Mouse (Mus musculus): Measurements from ENCODE around the gene Epas1. TPM values are rescaled to one million over a fixed set of nuclear protein-coding genes. Genes with fewer than 3 reads are reported as not detected.

Epas1 gene
- polyA plus RNA-seq, 2 experiments = 8.3 to 11.4 TPM

DNA sequence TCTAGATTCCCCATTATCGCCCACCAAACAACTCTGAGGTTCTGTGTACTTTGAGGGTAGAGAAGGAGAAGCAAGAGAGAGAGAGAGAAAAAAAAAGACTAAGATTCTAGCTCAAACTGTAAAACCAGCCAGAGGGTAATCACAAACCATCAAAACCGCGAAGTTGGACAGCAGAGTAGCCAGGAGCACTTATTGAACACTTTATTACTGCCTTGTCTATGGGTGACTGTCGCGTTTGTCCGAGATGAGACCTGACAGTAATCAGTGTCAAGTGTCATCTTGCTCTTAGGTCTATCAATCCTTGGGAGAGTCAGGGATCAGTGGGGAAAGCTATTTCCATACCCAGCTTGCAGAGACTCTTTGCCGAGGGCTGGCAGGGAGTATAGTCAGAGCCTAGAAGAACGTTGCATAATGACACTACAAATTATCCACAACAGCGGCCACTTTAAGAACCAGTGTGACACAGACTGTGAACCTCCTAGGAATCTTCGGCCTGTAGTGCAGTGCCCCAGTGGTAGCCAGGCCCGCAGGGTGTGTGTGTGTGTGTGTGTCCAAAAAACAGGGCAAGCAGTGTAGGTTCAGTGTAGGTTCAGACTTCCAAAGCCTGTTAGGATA, 2.2 kb downstream of the Epas1 start:
- no peak for ATAC-seq (ENCODE audit: low FRiP score, low read depth)
- DNase-seq (ENCODE audit: low spot score) = no peak
- TF ChIP-seq POLR2A (IDR thresholded peaks at IDR 0.05; ENCODE audit: borderline replicate concordance, extremely low read depth, insufficient read depth, insufficient read length) = no peak
- no peaks in the 10 kb centered on the region for H3K36me3 ChIP-seq (ENCODE audit: control insufficient read depth, insufficient read depth, low read length)
- no peak overlapping the region for H3K27ac ChIP-seq (replicated peaks; ENCODE audit: low read depth, low read length)
- H3K9me3 ChIP-seq (ENCODE audit: control insufficient read depth, low read length) = no peaks in the 10 kb centered on the region
- peak overlapping the region; percentile 94 for H3K4me2 ChIP-seq (replicated peaks; ENCODE audit: low read depth, low read length, severe bottlenecking)
- H3K4me1 ChIP-seq (ENCODE audit: control insufficient read depth, insufficient read depth, low read length) = peaks cover 16% of the 10 kb centered on the region
- H3K27me3 ChIP-seq (ENCODE audit: control insufficient read depth, insufficient read depth, low read length) = peaks cover 48% of the 10 kb centered on the region
- peak overlapping the region; percentile 61 for H3K4me3 ChIP-seq (replicated peaks; ENCODE audit: low read length)
- H3K9ac ChIP-seq (ENCODE audit: low read depth, low read length, severe bottlenecking) = no peak overlapping the region
- 19% methylated on average over 11 of the region's 11 CpGs for WGBS

DNA sequence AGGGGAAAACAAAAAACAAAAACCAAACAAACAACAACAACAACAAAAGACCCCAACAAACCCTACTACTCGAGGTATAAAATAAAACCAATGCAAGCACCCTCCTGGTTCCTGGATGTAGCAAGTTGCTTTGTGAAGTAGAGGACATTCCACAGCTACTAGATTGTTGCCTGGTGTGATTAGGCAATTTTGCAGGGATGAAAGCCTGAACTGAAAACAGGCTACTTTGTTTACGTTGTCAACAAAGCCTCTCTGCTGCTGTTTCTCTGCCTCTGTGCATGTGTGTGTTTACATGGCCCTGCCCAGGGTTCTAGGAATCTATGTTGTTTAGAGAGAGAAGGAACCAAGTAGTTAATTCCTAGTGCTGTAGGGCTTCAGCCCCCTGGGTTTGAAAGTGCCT, 4.1 kb downstream of the Epas1 start:
- H3K4me2 ChIP-seq (replicated peaks; ENCODE audit: low read depth, low read length, severe bottlenecking) = no peak overlapping the region
- H3K27ac ChIP-seq (replicated peaks; ENCODE audit: low read depth, low read length) = no peak overlapping the region
- TF ChIP-seq POLR2A (IDR thresholded peaks at IDR 0.05; ENCODE audit: borderline replicate concordance, extremely low read depth, insufficient read depth, insufficient read length) = no peak
- H3K9ac ChIP-seq (ENCODE audit: low read depth, low read length, severe bottlenecking) = no peak overlapping the region
- no peak overlapping the region for H3K4me3 ChIP-seq (replicated peaks; ENCODE audit: low read length)
- peaks cover 18% of the 10 kb centered on the region for H3K4me1 ChIP-seq (ENCODE audit: control insufficient read depth, insufficient read depth, low read length)
- no peaks in the 10 kb centered on the region for H3K36me3 ChIP-seq (ENCODE audit: control insufficient read depth, insufficient read depth, low read length)
- H3K27me3 ChIP-seq (ENCODE audit: control insufficient read depth, insufficient read depth, low read length) = peaks cover 42% of the 10 kb centered on the region
- 37% methylated on average over 2 of the region's 2 CpGs for WGBS
- H3K9me3 ChIP-seq (ENCODE audit: control insufficient read depth, low read length) = no peaks in the 10 kb centered on the region
- no peak for ATAC-seq (ENCODE audit: low FRiP score, low read depth)
- no peak for DNase-seq (ENCODE audit: low spot score)

DNA sequence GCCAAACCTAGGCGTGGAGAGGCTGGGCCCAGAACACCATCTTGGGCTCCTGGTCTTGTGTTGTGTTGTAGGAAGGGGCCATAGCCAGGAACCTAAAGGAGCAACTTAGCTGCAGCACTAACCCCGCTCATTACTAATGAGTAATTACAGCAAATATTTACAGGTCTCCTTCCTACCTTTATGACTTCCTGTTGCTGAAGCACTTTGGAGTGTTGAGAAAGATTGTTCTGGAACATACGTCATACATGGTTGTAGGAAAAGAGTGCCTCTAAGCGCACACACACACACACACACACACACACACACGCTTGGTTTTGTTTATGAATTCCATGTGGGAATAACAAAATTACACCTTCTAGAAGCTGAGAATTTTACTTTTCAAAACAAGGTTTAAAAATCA, 8.4 kb downstream of the Epas1 start:
- Histone ChIP-seq H3K36me3 (ENCODE audit: control insufficient read depth, insufficient read depth, low read length) (no peaks in the 10 kb centered on the region), H3K4me1 (ENCODE audit: control insufficient read depth, insufficient read depth, low read length) (peaks cover 4% of the 10 kb centered on the region; the same call in 1 of the 2 replicates), H3K9me3 (ENCODE audit: control insufficient read depth, low read length) (no peaks in the 10 kb centered on the region), H3K27ac (replicated peaks; ENCODE audit: low read depth, low read length) (no peak overlapping the region), H3K4me3 (replicated peaks; ENCODE audit: low read length) (no peak overlapping the region), H3K4me2 (replicated peaks; ENCODE audit: low read depth, low read length, severe bottlenecking) (no peak overlapping the region), H3K9ac (ENCODE audit: low read depth, low read length, severe bottlenecking) (no peak overlapping the region), H3K27me3 (ENCODE audit: control insufficient read depth, insufficient read depth, low read length) (no peaks in the 10 kb centered on the region)
- no peak for TF ChIP-seq POLR2A (IDR thresholded peaks at IDR 0.05; ENCODE audit: borderline replicate concordance, extremely low read depth, insufficient read depth, insufficient read length)
- DNase-seq (ENCODE audit: low spot score) = no peak
- 32% methylated on average over 5 of the region's 5 CpGs for WGBS
- ATAC-seq (ENCODE audit: low FRiP score, low read depth) = no peak

DNA sequence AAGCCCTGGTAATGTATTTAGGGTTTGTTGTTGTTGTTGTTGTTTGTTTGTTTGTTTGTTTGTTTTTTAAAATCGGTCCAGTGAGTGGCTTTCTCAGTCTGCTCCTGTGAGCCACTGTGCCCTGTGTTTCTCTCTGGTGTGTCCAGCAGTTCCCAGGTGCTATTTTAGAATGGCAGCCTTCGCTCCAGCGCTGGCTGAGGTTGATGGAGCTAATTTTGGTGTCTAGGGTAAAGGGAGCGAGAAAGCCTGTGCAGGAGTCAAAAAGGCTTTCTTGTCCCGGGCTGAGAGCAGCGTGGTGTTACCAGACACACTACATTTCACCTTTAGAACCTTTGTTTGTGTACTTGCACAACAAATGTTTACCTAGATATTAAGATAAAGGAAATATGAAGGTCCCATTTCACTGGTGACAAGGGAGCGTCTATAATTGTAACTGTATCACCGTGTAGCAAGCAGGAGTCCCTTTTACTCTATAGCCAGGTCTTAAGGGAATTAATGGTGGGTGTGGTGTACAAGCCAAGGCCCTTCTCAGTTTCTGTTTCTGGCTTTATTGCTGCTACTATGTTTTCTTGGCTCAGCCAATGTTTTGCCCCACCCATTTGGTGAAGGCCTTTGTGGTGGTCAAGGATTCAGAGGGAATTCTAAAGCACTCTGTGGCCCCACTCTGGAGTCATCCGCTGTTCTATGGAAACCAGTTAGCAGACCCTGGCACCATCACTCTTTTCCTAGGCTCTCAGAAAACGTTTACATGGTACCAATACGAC, 9.2 kb downstream of the Epas1 start:
- WGBS = 54% methylated on average over 11 of the region's 11 CpGs
- Histone ChIP-seq H3K27me3 (ENCODE audit: control insufficient read depth, insufficient read depth, low read length) (no peaks in the 10 kb centered on the region), H3K9me3 (ENCODE audit: control insufficient read depth, low read length) (no peaks in the 10 kb centered on the region), H3K4me1 (ENCODE audit: control insufficient read depth, insufficient read depth, low read length) (peaks cover 4% of the 10 kb centered on the region; the same call in 1 of the 2 replicates), H3K4me2 (replicated peaks; ENCODE audit: low read depth, low read length, severe bottlenecking) (no peak overlapping the region), H3K36me3 (ENCODE audit: control insufficient read depth, insufficient read depth, low read length) (no peaks in the 10 kb centered on the region), H3K9ac (ENCODE audit: low read depth, low read length, severe bottlenecking) (no peak overlapping the region), H3K27ac (replicated peaks; ENCODE audit: low read depth, low read length) (no peak overlapping the region), H3K4me3 (replicated peaks; ENCODE audit: low read length) (no peak overlapping the region)
- ATAC-seq (ENCODE audit: low FRiP score, low read depth) (no peak), DNase-seq (ENCODE audit: low spot score) (no peak)
- no peak for TF ChIP-seq POLR2A (IDR thresholded peaks at IDR 0.05; ENCODE audit: borderline replicate concordance, extremely low read depth, insufficient read depth, insufficient read length)

DNA sequence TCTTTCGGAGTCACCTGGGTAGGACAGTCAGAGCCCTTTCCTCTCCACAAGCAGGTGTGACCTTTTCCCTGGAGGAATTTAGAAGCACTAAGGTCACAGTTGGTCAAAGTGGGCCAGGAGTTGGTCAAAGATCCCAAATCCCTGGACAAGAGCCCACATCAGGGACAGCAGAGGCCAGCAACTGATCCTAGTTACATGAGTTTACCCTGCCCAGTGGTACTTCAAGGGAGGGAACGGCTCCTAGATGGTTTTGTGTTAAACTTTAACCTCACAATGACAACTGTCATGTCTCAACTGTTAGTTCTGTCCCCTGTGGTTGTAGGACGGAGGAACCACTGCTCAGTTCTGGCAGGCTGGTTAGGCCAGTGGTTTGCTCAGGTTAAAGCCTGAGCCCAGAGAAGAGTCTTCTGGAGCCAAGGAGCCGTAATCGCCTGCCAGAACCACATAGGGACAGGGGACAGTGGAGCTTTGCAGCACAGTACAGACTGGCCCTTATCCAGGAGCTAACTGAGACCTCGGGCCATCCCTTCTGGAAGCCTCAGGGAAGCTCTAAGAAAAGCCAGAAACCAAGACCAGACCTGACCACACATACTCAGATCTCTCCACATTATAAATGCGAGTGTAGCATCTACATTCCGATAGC, 12.4 kb downstream of the Epas1 start:
- TF ChIP-seq POLR2A (IDR thresholded peaks at IDR 0.05; ENCODE audit: borderline replicate concordance, extremely low read depth, insufficient read depth, insufficient read length) = no peak
- no peaks in the 10 kb centered on the region for H3K9me3 ChIP-seq (ENCODE audit: control insufficient read depth, low read length)
- no peak for ATAC-seq (ENCODE audit: low FRiP score, low read depth)
- H3K27me3 ChIP-seq (ENCODE audit: control insufficient read depth, insufficient read depth, low read length) = no peaks in the 10 kb centered on the region
- H3K4me2 ChIP-seq (replicated peaks; ENCODE audit: low read depth, low read length, severe bottlenecking) = no peak overlapping the region
- H3K4me3 ChIP-seq (replicated peaks; ENCODE audit: low read length) = no peak overlapping the region
- no peak overlapping the region for H3K9ac ChIP-seq (ENCODE audit: low read depth, low read length, severe bottlenecking)
- 88% methylated on average over 8 of the region's 8 CpGs for WGBS
- H3K36me3 ChIP-seq (ENCODE audit: control insufficient read depth, insufficient read depth, low read length) = no peaks in the 10 kb centered on the region
- peaks cover 14% of the 10 kb centered on the region for H3K4me1 ChIP-seq (ENCODE audit: control insufficient read depth, insufficient read depth, low read length)
- no peak overlapping the region for H3K27ac ChIP-seq (replicated peaks; ENCODE audit: low read depth, low read length)
- DNase-seq (ENCODE audit: low spot score) = no peak

All from limb, embryonic 14.5 days (tissue).